Mouse (Mus musculus) cortical plate, adult 2 months (tissue): ENCODE measurements around the gene Lcp2.

Source experiments
- CTCF ChIP-seq: fragments of 200-500 bp; IDR thresholded peaks from 2 replicates; pipeline ENCODE4 v1.5.1; 2011; ENCODE audit warnings: mild to moderate bottlenecking, control low read depth, low read length; ENCODE audit not compliant: insufficient read depth; ENCODE audit errors: extremely low read depth
- POLR2A ChIP-seq: fragments of 200-500 bp; IDR thresholded peaks from 2 replicates; pipeline ENCODE4 v1.6.1; 2011; ENCODE audit warnings: mild to moderate bottlenecking, low read length, control low read depth; ENCODE audit not compliant: insufficient read depth; ENCODE audit errors: extremely low read depth

DNA sequence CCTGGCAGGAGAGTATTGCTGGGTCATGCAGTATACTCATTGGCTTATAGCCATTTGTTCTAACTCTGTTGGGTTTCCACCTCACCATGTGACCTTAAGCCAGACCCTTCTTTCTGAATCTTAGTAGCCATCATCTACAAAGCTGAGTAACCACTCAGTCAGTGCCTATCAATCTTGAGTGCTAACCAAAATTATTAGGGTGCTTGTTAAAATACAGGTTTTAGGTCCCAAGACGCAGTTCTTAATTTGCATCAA, 2.3 kb downstream of the Lcp2 start:
- TF ChIP-seq CTCF (no peak), POLR2A (no peak)
